Mouse (Mus musculus) forebrain, embryonic 14.5 days (tissue): ENCODE data around the gene Gm10228. TPM values are rescaled to one million over a fixed set of nuclear protein-coding genes. Genes with fewer than 3 reads are reported as not detected.
"Not testable (repeated sequence)": the region's sequence is repeated elsewhere in the genome, so short reads cannot be mapped to it uniquely, and the experiment has no call there.

Experiments used
- ATAC-seq: fragments of 200-750 bp; cut with Nextera tagmentation; 2 replicates; pipeline ENCODE4 v1.8.0; 2017; ENCODE audit warnings: mild to moderate bottlenecking, moderate library complexity
- DNase-seq: peaks from one replicate; pipeline ENCODE4 v3.0.0-alpha.2; 2015; ENCODE audit warnings: low spot score
- H3K27ac ChIP-seq: fragments of 300-500 bp; sonication (generic); 2 replicates; pipeline ENCODE4 v1.5.1; 2014; ENCODE audit warnings: low read depth, mild to moderate bottlenecking, control low read depth, low read length, moderate library complexity
- H3K27me3 ChIP-seq: fragments of 300-500 bp; sonication (generic); replicated peaks from 2 replicates; pipeline ENCODE4 v1.6.1; 2014; ENCODE audit warnings: low read length, control low read depth, mixed read lengths; ENCODE audit not compliant: control insufficient read depth, insufficient read depth
- H3K36me3 ChIP-seq: fragments of 300-500 bp; sonication (generic); 2 replicates; pipeline ENCODE4 v1.6.1; 2014; ENCODE audit warnings: low read length, control low read depth; ENCODE audit not compliant: control insufficient read depth, insufficient read depth
- H3K4me1 ChIP-seq: fragments of 300-500 bp; sonication (generic); 2 replicates; pipeline ENCODE4 v1.6.1; 2014; ENCODE audit warnings: antibody characterized with exemption, low read length, control low read depth; ENCODE audit not compliant: control insufficient read depth, insufficient read depth
- H3K4me2 ChIP-seq: fragments of 300-500 bp; sonication (generic); 2 replicates; pipeline ENCODE4 v1.6.1; 2014; ENCODE audit warnings: mild to moderate bottlenecking, control low read depth, low read length
- H3K4me3 ChIP-seq: fragments of 300-500 bp; sonication (generic); 2 replicates; pipeline ENCODE4 v1.5.1; 2014; ENCODE audit warnings: low read depth, low read length, control low read depth
- H3K9ac ChIP-seq: fragments of 300-500 bp; sonication (generic); 2 replicates; pipeline ENCODE4 v1.6.1; 2014; ENCODE audit warnings: mild to moderate bottlenecking, low read length, control low read depth, moderate library complexity
- H3K9me3 ChIP-seq: fragments of 300-500 bp; sonication (generic); replicated peaks from 2 replicates; pipeline ENCODE4 v1.6.1; 2016; ENCODE audit warnings: low read length, control low read depth, mixed read lengths; ENCODE audit not compliant: control insufficient read depth
- WGBS: fragments of 180-500 bp; shearing (Covaris S2); extraction: QIAGEN DNeasy Blood & Tissue Kit; methylation state at CpG from one replicate; pipeline ENCODE4 v1.1.7; 2014; 5-methylcytosine and 5-hydroxymethylcytosine counted together
- polyA plus RNA-seq: library from polyadenylated mRNA; unstranded; fragments of >200 nt; fragmentation: Nextera tagmentation; extraction: Ambion mirVana; gene quantifications from 2 replicates; pipeline ENCODE4 v1.2.1, GENCODE M21; 2014

Gm10228 gene
- polyA plus RNA-seq: not detected in 2 replicates

DNA sequence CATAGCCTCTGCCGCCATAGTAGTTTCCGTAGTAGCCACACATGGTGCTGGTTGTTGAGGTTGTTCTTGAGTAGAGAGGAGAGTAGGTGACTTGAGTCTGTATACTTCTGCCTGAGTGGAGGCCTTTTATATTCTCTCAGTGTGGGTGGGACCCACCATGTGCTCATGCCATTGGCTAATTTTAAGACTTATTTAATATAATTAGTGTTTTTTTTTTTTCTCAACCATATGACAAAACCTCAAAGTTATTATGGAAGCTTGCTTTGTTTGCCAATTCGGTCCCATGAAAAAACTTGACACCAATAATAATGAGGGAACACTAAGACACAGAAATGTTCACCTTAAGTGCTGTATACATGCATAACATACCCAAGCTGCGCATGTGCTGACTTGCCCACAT, at the start of gene Gm10228:
Gm10228 (minus strand) TSS at position 101 of the 400 bp plus-strand sequence.
- not testable (repeated sequence) for H3K36me3 ChIP-seq, H3K9ac ChIP-seq, H3K9me3 ChIP-seq, DNase-seq, ATAC-seq, H3K27me3 ChIP-seq, H3K4me1 ChIP-seq, H3K27ac ChIP-seq, H3K4me2 ChIP-seq, H3K4me3 ChIP-seq
- 89% methylated on average over 2 of the region's 4 CpGs for WGBS

DNA sequence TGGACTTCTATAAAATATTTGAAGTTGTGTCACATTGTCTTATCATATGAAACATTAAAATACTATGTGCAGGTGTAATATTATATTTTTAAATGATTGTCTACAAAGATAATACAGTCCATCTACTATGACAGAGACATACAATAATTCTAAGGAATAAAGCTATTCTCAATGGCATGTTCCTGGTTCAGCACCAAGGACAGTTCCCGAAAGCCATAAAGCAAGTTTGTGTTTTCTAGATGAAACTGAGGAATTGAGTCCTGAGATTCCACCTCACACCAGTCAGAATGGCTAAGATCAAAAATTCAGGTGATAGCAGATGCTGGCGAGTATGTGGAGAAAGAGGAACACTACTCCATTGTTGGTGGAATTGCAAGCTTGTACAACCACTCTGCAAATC, 29.8 kb upstream of the Gm10228 start:
- not testable (repeated sequence) for ATAC-seq, H3K4me2 ChIP-seq, H3K36me3 ChIP-seq, H3K4me1 ChIP-seq, H3K27me3 ChIP-seq, H3K9me3 ChIP-seq, H3K27ac ChIP-seq, H3K4me3 ChIP-seq, H3K9ac ChIP-seq, DNase-seq
- 70% methylated on average over 2 of the region's 2 CpGs for WGBS

DNA sequence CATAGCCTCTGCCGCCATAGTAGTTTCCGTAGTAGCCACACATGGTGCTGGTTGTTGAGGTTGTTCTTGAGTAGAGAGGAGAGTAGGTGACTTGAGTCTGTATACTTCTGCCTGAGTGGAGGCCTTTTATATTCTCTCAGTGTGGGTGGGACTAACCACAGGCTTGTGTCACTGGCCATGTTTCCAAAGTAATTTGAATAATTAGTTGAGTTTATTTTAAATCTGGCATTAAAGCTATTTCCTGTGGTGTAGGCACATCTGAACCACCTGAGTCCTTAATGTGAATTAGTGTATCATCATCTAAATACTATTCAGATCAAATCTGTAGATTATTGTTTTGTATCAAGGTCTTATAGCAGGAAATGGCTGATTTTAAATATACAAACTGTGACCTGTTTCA, 22.6 kb upstream of the Gm10228 start, which contains the start of gene 1110025L11Rik:
1110025L11Rik (minus strand) TSS at position 101 of the 400 bp plus-strand sequence.
- H3K27ac ChIP-seq, DNase-seq, H3K9ac ChIP-seq, H3K4me1 ChIP-seq, ATAC-seq, H3K4me2 ChIP-seq, H3K9me3 ChIP-seq, H3K4me3 ChIP-seq, H3K36me3 ChIP-seq, H3K27me3 ChIP-seq: not testable (repeated sequence)
- no CpG with 5 or more reads among the region's 2 CpGs for WGBS

DNA sequence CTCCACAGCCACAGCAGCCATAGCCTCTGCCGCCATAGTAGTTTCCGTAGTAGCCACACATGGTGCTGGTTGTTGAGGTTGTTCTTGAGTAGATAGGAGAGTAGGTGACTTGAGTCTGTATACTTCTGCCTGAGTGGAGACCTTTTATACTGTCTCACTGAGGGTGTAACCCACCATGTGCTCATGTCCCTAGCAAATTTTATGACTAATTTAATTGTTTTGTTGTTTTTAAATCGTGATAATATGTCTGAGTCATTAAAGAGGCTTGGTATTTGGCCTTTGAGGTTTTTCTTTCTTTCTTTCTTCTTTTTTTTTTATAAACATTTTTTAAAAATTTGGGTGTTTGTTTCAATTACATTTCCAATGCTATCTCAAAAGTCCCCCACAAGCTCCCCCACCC, 6.5 kb upstream of the Gm10228 start, which contains the start of gene Krtap6-5:
Krtap6-5 (minus strand) TSS at position 101 of the 400 bp plus-strand sequence.
- ATAC-seq (no peak), DNase-seq (no peak)
- Histone ChIP-seq H3K9me3 (no peaks in the 10 kb centered on the region), H3K4me3 (no peak within 1 kb of the TSS), H3K27ac (no peak within 1 kb of the TSS), H3K9ac (no peak within 1 kb of the TSS), H3K36me3 (no peaks in the 10 kb centered on the region), H3K27me3 (no peaks in the 10 kb centered on the region), H3K4me1 (no peaks in the 10 kb centered on the region), H3K4me2 (no peak within 1 kb of the TSS)
- WGBS: 90% methylated on average over 3 of the region's 3 CpGs

DNA sequence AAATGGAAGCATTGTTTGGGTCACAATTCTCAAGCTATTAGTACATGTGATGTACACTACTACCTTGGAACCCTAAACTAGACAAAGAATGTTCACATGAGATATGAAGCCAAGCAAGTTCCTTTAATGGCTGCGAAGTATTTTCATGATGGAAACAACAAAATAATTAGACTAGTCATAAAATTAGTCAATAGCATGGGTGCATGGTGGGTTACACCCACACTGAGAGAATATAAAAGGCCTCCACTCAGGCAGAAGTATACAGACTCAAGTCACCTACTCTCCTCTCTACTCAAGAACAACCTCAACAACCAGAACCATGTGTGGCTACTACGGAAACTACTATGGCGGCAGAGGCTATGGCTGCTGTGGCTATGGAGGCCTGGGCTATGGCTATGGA, 9.9 kb downstream of the Gm10228 start, which contains the start of gene Krtap6-1:
Krtap6-1 (plus strand) TSS at position 301 of the 400 bp plus-strand sequence.
- H3K9me3 ChIP-seq, H3K9ac ChIP-seq, H3K27me3 ChIP-seq, H3K4me3 ChIP-seq, H3K4me2 ChIP-seq, DNase-seq, ATAC-seq, H3K36me3 ChIP-seq, H3K4me1 ChIP-seq, H3K27ac ChIP-seq: not testable (repeated sequence)
- 89% methylated on average over 3 of the region's 3 CpGs for WGBS

DNA sequence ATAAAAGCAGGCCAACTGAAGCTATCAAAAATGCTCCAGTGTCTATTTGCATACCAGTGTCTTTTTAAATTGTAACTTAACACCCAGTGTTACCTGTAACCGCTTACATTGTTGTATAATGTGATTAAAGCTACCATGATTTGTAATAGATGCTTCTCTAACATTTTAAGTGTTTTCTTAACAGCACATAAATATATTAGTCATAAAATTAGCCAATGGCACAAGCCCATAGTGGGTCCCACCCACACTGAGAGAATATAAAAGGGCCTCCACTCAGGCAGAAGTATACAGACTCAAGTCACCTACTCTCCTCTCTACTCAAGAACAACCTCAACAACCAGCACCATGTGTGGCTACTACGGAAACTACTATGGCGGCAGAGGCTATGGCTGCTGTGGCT, 26.3 kb downstream of the Gm10228 start, which contains the start of gene Gm10229:
Gm10229 (plus strand) TSS at position 301 of the 400 bp plus-strand sequence.
- ATAC-seq, H3K27me3 ChIP-seq, DNase-seq, H3K4me3 ChIP-seq, H3K4me2 ChIP-seq, H3K9me3 ChIP-seq, H3K27ac ChIP-seq, H3K9ac ChIP-seq, H3K36me3 ChIP-seq, H3K4me1 ChIP-seq: not testable (repeated sequence)
- WGBS: 92% methylated on average over 1 of the region's 3 CpGs

DNA sequence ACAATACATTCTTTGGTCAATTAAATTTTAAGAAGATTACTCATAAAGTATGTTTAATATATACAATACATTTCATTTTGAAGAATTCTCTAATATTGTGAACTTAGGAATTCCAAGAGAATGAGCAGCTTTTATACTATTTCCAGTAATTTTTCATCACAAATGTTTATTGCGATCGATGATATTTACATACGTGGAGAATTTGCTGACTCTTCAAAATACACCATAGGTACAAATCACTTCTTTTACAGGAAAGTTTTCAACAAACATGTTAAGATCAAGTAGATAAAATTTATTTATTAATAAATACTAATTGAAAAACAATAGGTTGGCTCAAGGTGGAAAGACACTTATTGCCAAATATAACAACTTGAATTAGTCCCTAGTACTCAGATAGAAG, 27.3 kb downstream of the Gm10228 start:
- Histone ChIP-seq H3K27me3 (no peaks in the 10 kb centered on the region), H3K4me1 (no peaks in the 10 kb centered on the region), H3K9me3 (no peaks in the 10 kb centered on the region), H3K36me3 (no peaks in the 10 kb centered on the region), H3K27ac (no peak overlapping the region), H3K9ac (no peak overlapping the region), H3K4me2 (no peak overlapping the region), H3K4me3 (no peak overlapping the region)
- no peak for DNase-seq
- ATAC-seq: no peak
- 98% methylated on average over 3 of the region's 3 CpGs for WGBS

DNA sequence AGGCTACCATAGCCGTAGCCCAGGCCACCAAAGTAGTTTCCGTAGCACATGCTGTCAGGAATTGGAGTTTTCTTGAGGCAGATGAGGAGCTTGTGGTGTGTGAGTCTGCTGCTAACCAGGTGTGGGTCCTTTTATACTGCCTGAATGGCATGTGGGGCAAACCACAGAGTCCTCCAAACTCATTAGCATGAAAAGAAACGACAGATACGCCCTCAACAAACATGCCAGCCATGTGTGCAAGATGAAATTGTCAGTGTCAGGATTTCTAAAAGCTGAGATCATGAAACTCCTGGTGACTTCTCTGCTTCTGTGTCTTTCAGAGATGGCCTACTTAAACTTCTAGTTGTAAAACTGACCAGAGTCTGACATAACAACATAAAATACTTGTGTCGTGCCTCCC, 30.6 kb downstream of the Gm10228 start, which contains the start of gene Krtap22-2:
Krtap22-2 (minus strand) TSS at position 101 of the 400 bp plus-strand sequence.
- H3K27ac ChIP-seq: no peak within 1 kb of the TSS
- WGBS: 81% methylated on average over 5 of the region's 5 CpGs
- H3K4me3 ChIP-seq: no peak within 1 kb of the TSS
- H3K27me3 ChIP-seq: no peaks in the 10 kb centered on the region
- no peaks in the 10 kb centered on the region for H3K36me3 ChIP-seq
- ATAC-seq (no peak), DNase-seq (no peak)
- no peaks in the 10 kb centered on the region for H3K4me1 ChIP-seq
- no peaks in the 10 kb centered on the region for H3K9me3 ChIP-seq
- no peak within 1 kb of the TSS for H3K4me2 ChIP-seq
- H3K9ac ChIP-seq: no peak within 1 kb of the TSS
